Mouse (Mus musculus) cerebellum, adult 9-11 months (tissue): ENCODE results near the gene Thbd.

Experiments
- DNase-seq: peaks from one replicate; pipeline ENCODE4 v3.0.0; 2022

Thbd gene

GRCm38 (mm10) chr2:148407870-148408760 lies at the start of gene Thbd:
Gene Thbd, minus strand, starts transcription at chr2:148408188.
- DNase-seq = no peak

- DNase-seq = no peak
These were observed 47.4 kb upstream of the Thbd start for GRCm38 (mm10) chr2:148455341-148455740.

GRCm38 (mm10) chr2:148454014-148454542 lies 46.1 kb upstream of the Thbd start:
- DNase-seq = no peak

DNA sequence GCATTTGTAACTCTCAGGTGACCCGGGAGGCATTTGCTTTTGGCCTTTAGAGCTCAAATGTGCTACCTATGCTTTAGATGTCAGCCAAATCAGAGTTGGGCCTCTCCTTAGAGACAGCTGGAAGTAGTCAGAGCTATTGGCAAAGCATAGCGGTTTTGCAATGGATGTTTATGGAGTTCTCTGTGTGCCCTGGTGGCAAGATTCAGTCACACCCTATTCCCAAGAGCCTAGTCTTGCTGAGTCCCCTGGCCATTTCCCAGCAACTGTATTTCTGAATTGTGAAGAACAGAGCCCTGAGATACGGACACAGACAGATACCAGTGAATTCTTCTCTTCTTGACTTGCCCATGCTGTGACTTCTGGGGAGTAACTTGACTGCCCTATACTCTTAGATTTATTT lies 45.1 kb upstream of the Thbd start:
- no peak for DNase-seq

GRCm38 (mm10) chr2:148451498-148451897 lies 43.5 kb upstream of the Thbd start:
- DNase-seq = no peak

DNA sequence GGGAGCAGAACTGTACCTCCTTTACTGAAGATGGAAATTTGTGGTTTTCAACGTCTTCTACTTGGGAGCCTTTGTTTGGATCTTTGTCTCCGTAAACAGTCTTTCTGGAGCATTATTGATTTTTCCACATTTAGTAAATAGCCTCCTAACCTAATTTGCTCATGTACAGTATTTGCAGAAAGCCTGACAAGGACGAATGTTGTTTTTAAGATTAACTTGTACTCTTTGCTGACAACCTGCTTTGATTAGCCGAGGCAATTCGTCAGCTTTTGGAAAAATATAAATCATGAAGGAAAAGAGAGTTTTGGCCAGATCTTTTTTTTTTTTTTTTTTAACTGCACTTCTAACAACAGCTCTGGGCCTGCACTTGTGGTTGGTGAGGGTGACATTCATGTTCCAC lies 42.6 kb upstream of the Thbd start:
- DNase-seq = no peak

DNA sequence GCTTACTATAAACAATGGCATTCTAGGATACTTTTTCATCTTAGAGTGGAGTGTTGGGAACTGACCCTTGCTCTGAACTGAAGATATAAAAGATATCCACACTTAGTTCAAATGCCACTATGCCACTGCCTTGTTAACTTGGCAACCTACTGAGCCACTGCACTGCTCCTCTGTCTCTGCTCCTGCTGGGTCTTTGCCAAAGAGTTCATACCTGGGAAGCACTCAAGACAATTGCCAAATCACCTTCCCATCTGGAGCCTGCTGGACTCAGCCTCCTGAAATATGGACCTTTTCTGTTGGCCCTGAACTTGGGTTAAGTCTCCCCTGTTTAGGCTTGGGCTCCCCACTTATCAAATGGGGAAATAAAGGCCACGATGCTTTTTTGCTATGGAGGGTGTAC lies 41.7 kb upstream of the Thbd start:
- DNase-seq = no peak

GRCm38 (mm10) chr2:148446446-148446845 lies 38.5 kb upstream of the Thbd start:
- no peak for DNase-seq

DNA sequence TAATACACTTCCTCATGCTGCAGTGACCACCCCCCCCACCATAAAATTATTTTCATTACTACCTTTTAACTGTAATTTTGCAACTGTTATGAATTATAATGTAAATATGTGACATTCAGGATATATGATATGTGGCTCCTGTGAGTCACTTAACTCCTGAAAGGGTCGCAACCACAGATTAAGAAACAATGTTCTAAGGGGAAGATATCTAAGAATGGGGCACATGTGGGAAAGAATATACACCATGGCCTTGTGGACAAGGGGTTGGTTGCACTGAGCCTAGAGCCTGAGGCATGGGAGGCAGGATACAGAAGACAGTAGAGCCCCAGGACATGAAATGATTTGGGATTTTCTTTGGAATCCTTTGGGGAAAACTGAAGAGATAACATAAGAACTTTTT lies 37.6 kb upstream of the Thbd start:
- no peak for DNase-seq

- no peak for DNase-seq
These were observed 36.5 kb upstream of the Thbd start for GRCm38 (mm10) chr2:148444472-148444871.

- no peak for DNase-seq
These were observed 35.4 kb upstream of the Thbd start, which contains the start of gene Cd93 for GRCm38 (mm10) chr2:148443249-148443958. Gene Cd93, minus strand, starts transcription at chr2:148443563.

- DNase-seq = no peak
These were observed 34.7 kb upstream of the Thbd start for GRCm38 (mm10) chr2:148442710-148443109.

GRCm38 (mm10) chr2:148442172-148442571 lies 34.2 kb upstream of the Thbd start:
- DNase-seq = no peak

- no peak for DNase-seq
These were observed 33.4 kb upstream of the Thbd start for GRCm38 (mm10) chr2:148441421-148441820.

DNA sequence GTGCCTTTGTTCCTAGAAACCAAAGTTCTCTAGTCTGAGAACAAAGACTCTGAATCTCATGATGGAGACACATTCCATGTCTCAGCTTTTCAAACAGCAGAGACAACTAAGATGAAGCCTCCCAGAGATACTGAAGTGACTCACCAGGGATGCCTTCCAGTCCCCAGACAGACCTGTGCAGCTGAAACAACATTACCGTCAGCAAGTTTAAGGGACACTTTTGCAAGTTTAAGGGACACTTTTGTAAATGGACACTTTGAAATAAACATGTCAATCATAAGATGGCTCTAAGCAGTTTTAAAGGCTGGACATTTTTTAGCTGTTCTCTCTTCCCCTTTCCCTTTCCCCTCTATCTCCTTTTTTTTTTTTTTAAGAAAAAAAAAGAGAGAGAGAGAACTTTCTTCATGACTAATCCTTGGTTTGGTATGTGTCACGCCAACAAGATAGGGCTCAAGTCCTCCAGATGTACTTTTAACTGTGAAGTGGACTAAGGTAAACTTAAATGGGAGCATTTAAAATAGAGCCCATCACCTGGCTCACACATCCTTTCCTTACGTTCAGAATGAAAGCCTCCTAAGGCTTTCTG lies 31.8 kb upstream of the Thbd start:
- DNase-seq = no peak

DNA sequence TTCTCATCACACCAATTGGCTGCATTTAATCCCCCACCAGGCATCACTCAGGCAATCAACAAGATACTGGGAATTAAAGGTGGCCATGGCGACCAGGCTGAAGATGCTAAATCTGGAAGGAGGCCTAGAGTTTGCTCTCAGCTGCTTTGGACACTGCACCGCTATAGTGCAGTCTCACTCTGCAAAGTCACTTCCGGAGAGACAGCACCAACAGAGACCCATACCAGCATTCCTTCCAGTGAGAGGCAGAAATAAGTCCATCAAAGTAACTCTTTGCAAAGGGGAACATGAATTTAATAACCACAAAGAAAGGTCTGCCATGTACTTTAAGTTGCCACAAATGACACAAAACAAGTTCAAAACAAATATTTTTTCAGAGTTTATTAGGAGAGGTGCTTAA lies 28.3 kb upstream of the Thbd start:
- no peak for DNase-seq

- DNase-seq = no peak
These were observed 24.4 kb upstream of the Thbd start for GRCm38 (mm10) chr2:148432346-148432745.

GRCm38 (mm10) chr2:148430941-148431340 lies 23.0 kb upstream of the Thbd start:
- DNase-seq = no peak

DNA sequence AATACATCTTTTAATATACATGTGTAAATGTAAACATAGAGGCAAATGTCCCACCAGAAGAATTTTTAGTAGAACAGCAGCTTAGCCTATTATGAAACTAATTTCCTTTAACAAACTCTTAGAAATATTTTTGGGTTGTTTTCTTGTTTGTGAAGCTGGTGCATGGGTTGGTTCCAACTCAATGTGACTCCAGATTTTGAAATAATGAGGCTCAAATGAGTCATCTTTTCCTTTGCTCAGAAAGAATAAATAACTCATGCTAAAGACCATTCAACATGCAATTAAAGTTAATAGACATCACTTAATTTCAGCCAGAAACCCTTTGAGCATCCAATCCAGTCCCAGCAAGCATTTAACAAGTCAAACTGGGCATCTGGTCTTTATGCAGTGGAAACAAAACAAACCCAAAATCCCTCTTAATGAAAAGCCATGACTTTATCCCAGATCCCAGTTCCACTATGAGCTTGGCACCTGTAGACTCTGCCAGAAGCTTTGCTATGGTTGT lies 21.1 kb upstream of the Thbd start:
- no peak for DNase-seq

GRCm38 (mm10) chr2:148428523-148428922 lies 20.5 kb upstream of the Thbd start:
- no peak for DNase-seq

DNA sequence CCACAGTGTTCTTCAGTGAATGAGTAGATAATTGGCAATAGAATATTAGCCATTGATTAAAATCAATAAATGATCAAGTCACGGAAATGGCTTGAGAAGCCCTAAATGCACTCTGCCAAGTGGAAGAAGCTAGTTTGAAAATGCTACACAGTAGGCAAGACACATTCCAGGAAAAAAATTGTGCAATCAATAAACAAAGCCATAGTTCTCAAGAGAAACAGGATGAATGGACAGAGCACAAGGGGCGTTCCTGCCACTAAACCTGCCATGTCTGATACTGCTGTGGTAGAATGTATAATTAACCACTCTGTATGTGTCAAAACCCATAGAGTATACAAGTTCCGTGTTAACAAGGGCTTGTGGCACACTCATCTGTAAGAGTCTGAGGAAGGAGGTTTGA lies 19.6 kb upstream of the Thbd start:
- DNase-seq = no peak

DNA sequence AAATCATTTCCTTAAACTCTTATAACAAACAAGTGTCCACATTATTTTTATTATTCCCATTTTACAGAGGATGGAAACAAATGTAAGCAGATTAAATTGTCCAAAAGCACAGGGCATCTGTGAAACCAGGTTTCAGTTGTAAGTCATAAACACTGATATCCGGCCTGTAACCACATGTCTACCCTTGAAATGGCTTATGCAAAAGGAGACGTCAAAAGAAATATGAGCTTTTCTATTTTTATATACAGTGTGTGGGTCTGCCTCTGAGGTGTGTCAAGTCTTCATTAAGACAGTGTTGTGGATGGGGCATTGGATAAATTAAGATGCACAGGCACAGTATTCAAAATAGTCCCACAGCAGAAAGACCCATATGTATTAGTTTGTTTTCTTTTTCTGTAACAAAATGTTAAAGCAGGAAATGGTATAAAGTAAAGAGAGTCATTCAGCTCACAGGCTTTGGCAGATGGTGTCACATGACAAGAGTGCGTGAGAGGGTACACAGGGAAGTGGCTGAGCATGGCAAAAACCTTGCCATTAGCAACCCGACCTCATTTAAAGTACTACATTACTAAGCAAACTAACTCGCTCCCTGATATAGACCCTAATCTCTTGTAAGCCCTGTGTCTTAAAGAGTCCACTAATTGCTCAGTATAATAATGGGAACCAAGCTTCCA lies 17.9 kb upstream of the Thbd start:
- DNase-seq = no peak

DNA sequence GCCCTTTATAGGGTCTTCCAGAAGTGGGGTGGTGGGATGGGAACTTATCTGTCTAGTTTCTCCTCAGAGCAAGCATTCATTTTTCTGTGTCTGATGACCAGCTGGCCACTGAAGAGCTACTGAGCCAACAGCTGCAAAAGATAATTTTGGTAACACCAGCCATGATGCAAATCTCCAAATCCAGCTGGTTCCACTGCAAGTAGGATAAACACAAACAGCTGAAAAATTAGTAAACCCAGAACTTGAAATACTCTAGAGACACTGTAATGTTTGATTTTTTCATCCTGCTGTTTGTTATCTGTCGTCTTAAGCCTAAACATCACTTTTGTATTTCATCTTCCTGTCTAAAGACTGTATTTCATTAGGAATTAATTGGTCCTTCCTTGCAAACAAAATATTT lies 13.7 kb upstream of the Thbd start:
- no peak for DNase-seq
